Mouse (Mus musculus) heart, embryonic 13.5 days (tissue): Measurements from ENCODE around the gene Swap70. TPM values are rescaled to one million over a fixed set of nuclear protein-coding genes. Genes with fewer than 3 reads are reported as not detected.
A peak's percentile ranks its signal among the peaks of the same experiment; 100 is the strongest.

ENCODE experiments used
- ATAC-seq: fragments of 200-750 bp; cut with Nextera tagmentation; 2 replicates; pipeline ENCODE4 v1.8.0; 2017; ENCODE audit warnings: moderate TSS enrichment; ENCODE audit not compliant: insufficient number of reproducible peaks, low FRiP score, low TSS enrichment; ENCODE audit errors: extremely low read depth
- H3K27ac ChIP-seq: fragments of 300-500 bp; sonication (generic); replicated peaks from 2 replicates; pipeline ENCODE4 v1.5.1; 2015; ENCODE audit warnings: moderate library complexity, mild to moderate bottlenecking, inconsistent platforms
- H3K27me3 ChIP-seq: fragments of 300-500 bp; sonication (generic); replicated peaks from 2 replicates; pipeline ENCODE4 v1.6.1; 2015; ENCODE audit warnings: mild to moderate bottlenecking, inconsistent platforms
- H3K36me3 ChIP-seq: fragments of 300-500 bp; sonication (generic); 2 replicates; pipeline ENCODE4 v1.6.1; 2015; ENCODE audit warnings: mild to moderate bottlenecking, inconsistent platforms
- H3K4me1 ChIP-seq: fragments of 300-500 bp; sonication (generic); 2 replicates; pipeline ENCODE4 v1.6.1; 2015; ENCODE audit warnings: inconsistent platforms
- H3K4me2 ChIP-seq: fragments of 300-500 bp; sonication (generic); 2 replicates; pipeline ENCODE4 v1.6.1; 2015; ENCODE audit warnings: inconsistent platforms, mild to moderate bottlenecking, moderate library complexity
- H3K4me3 ChIP-seq: fragments of 300-500 bp; sonication (generic); 2 replicates; pipeline ENCODE4 v1.5.1; 2015; ENCODE audit warnings: moderate library complexity, mild to moderate bottlenecking, inconsistent platforms
- H3K9ac ChIP-seq: fragments of 300-500 bp; sonication (generic); 2 replicates; pipeline ENCODE4 v1.6.1; 2015; ENCODE audit warnings: inconsistent platforms, mild to moderate bottlenecking, moderate library complexity
- H3K9me3 ChIP-seq: fragments of 300-500 bp; sonication (generic); 2 replicates; pipeline ENCODE4 v1.6.1; 2016; ENCODE audit warnings: inconsistent platforms
- WGBS: fragments of 180-500 bp; shearing (Covaris S2); methylation state at CpG from one replicate; pipeline ENCODE4 v1.1.7; 2015; ENCODE audit warnings: mixed read lengths; 5-methylcytosine and 5-hydroxymethylcytosine counted together
- polyA plus RNA-seq: library from polyadenylated mRNA; unstranded; fragments of >200 nt; fragmentation: Nextera tagmentation; extraction: Ambion mirVana; gene quantifications from 2 replicates; pipeline ENCODE4 v1.2.1, GENCODE M21; 2015

The Swap70 gene
- polyA plus RNA-seq, 1 experiment from 2014 or later: 18.6 TPM

GRCm38 (mm10) chr7:110258196-110258950 lies 36.9 kb downstream of the Swap70 start:
- no peaks in the 10 kb centered on the region for H3K27me3 ChIP-seq
- H3K27ac ChIP-seq: peak overlapping the region; percentile 54
- H3K4me3 ChIP-seq: no peak overlapping the region
- peaks cover 75% of the 10 kb centered on the region for H3K4me1 ChIP-seq
- no peak overlapping the region for H3K4me2 ChIP-seq
- H3K9me3 ChIP-seq: no peaks in the 10 kb centered on the region
- peaks cover 14% of the 10 kb centered on the region; the same call in 1 of the 2 replicates for H3K36me3 ChIP-seq
- ATAC-seq: no peak
- peak overlapping the region; percentile 37 for H3K9ac ChIP-seq
- 67% methylated on average over 11 of the region's 11 CpGs for WGBS

- Histone ChIP-seq H3K36me3 (peaks cover 8% of the 10 kb centered on the region; the same call in 1 of the 2 replicates), H3K4me1 (peaks cover 64% of the 10 kb centered on the region), H3K9me3 (no peaks in the 10 kb centered on the region), H3K27me3 (no peaks in the 10 kb centered on the region), H3K4me2 (no peak overlapping the region), H3K27ac (peak overlapping the region; percentile 74), H3K9ac (no peak overlapping the region), H3K4me3 (no peak overlapping the region)
- no peak for ATAC-seq
- WGBS: 73% methylated on average over 4 of the region's 4 CpGs
These were observed 38.6 kb downstream of the Swap70 start for GRCm38 (mm10) chr7:110259966-110260711.

- H3K4me1 ChIP-seq: peaks cover 66% of the 10 kb centered on the region
- 63% methylated on average over 4 of the region's 4 CpGs for WGBS
- no peak overlapping the region for H3K4me3 ChIP-seq
- ATAC-seq: no peak
- 0 out of 2 replicates have a peak, but pooled peaks cover 2% of the 10 kb centered on the region for H3K36me3 ChIP-seq
- H3K9ac ChIP-seq: 0 out of 2 replicates have a peak overlapping the region, but pooled peaks have one; percentile 55
- no peak overlapping the region for H3K27ac ChIP-seq
- H3K27me3 ChIP-seq: no peaks in the 10 kb centered on the region
- H3K9me3 ChIP-seq: no peaks in the 10 kb centered on the region
- H3K4me2 ChIP-seq: no peak overlapping the region
These were observed 40.3 kb downstream of the Swap70 start for GRCm38 (mm10) chr7:110261807-110262206.

GRCm38 (mm10) chr7:110262661-110263060 lies 41.1 kb downstream of the Swap70 start:
- H3K4me2 ChIP-seq: no peak overlapping the region
- H3K4me3 ChIP-seq: no peak overlapping the region
- ATAC-seq: no peak
- no peaks in the 10 kb centered on the region for H3K9me3 ChIP-seq
- H3K9ac ChIP-seq: no peak overlapping the region
- no peaks in the 10 kb centered on the region for H3K27me3 ChIP-seq
- 60% methylated on average over 1 of the region's 1 CpGs for WGBS
- peaks cover 7% of the 10 kb centered on the region; the same call in 1 of the 2 replicates for H3K36me3 ChIP-seq
- no peak overlapping the region for H3K27ac ChIP-seq
- H3K4me1 ChIP-seq: peaks cover 58% of the 10 kb centered on the region

GRCm38 (mm10) chr7:110263474-110263873 lies 42.0 kb downstream of the Swap70 start:
- H3K4me3 ChIP-seq: no peak overlapping the region
- H3K27me3 ChIP-seq: no peaks in the 10 kb centered on the region
- no peak for ATAC-seq
- no peak overlapping the region for H3K4me2 ChIP-seq
- no peaks in the 10 kb centered on the region for H3K9me3 ChIP-seq
- H3K27ac ChIP-seq: no peak overlapping the region
- no peak overlapping the region for H3K9ac ChIP-seq
- 42% methylated on average over 1 of the region's 1 CpGs for WGBS
- peaks cover 50% of the 10 kb centered on the region for H3K4me1 ChIP-seq
- peaks cover 12% of the 10 kb centered on the region for H3K36me3 ChIP-seq

GRCm38 (mm10) chr7:110265796-110266195 lies 44.3 kb downstream of the Swap70 start:
- no peak overlapping the region for H3K4me3 ChIP-seq
- H3K4me1 ChIP-seq: peaks cover 33% of the 10 kb centered on the region
- H3K36me3 ChIP-seq: peaks cover 25% of the 10 kb centered on the region
- no peak overlapping the region for H3K4me2 ChIP-seq
- H3K9ac ChIP-seq: no peak overlapping the region
- H3K27ac ChIP-seq: no peak overlapping the region
- H3K9me3 ChIP-seq: no peaks in the 10 kb centered on the region
- no peaks in the 10 kb centered on the region for H3K27me3 ChIP-seq
- 20% methylated on average over 7 of the region's 7 CpGs for WGBS
- ATAC-seq: no peak

GRCm38 (mm10) chr7:110267014-110267413 lies 45.5 kb downstream of the Swap70 start:
- no peaks in the 10 kb centered on the region for H3K27me3 ChIP-seq
- H3K9ac ChIP-seq: no peak overlapping the region
- H3K4me2 ChIP-seq: no peak overlapping the region
- peaks cover 25% of the 10 kb centered on the region for H3K4me1 ChIP-seq
- peaks cover 34% of the 10 kb centered on the region for H3K36me3 ChIP-seq
- no peak for ATAC-seq
- no peak overlapping the region for H3K4me3 ChIP-seq
- H3K27ac ChIP-seq: no peak overlapping the region
- no peaks in the 10 kb centered on the region for H3K9me3 ChIP-seq

- Histone ChIP-seq H3K36me3 (peaks cover 38% of the 10 kb centered on the region), H3K9me3 (no peaks in the 10 kb centered on the region), H3K9ac (no peak overlapping the region), H3K4me3 (no peak overlapping the region), H3K27me3 (no peaks in the 10 kb centered on the region), H3K27ac (no peak overlapping the region), H3K4me1 (peaks cover 18% of the 10 kb centered on the region), H3K4me2 (no peak overlapping the region)
- ATAC-seq: no peak
- 89% methylated on average over 9 of the region's 9 CpGs for WGBS
These were observed 46.5 kb downstream of the Swap70 start for GRCm38 (mm10) chr7:110267994-110268393.

- no peak overlapping the region for H3K4me2 ChIP-seq
- ATAC-seq: no peak
- 77% methylated on average over 4 of the region's 4 CpGs for WGBS
- H3K27ac ChIP-seq: no peak overlapping the region
- no peaks in the 10 kb centered on the region for H3K9me3 ChIP-seq
- peaks cover 43% of the 10 kb centered on the region for H3K36me3 ChIP-seq
- H3K4me3 ChIP-seq: no peak overlapping the region
- H3K27me3 ChIP-seq: no peaks in the 10 kb centered on the region
- no peak overlapping the region for H3K9ac ChIP-seq
- peaks cover 13% of the 10 kb centered on the region for H3K4me1 ChIP-seq
These were observed 47.0 kb downstream of the Swap70 start for GRCm38 (mm10) chr7:110268511-110268910.

GRCm38 (mm10) chr7:110269777-110270176 lies 48.3 kb downstream of the Swap70 start:
- Histone ChIP-seq H3K4me1 (peaks cover 13% of the 10 kb centered on the region), H3K9me3 (no peaks in the 10 kb centered on the region), H3K4me3 (no peak overlapping the region), H3K4me2 (no peak overlapping the region), H3K27ac (peak overlapping the region; percentile 48), H3K27me3 (0 out of 2 replicates have a peak, but pooled peaks cover 2% of the 10 kb centered on the region), H3K9ac (0 out of 2 replicates have a peak overlapping the region, but pooled peaks have one; percentile 19), H3K36me3 (peaks cover 55% of the 10 kb centered on the region)
- ATAC-seq: no peak
- 83% methylated on average over 14 of the region's 14 CpGs for WGBS

- Histone ChIP-seq H3K9me3 (no peaks in the 10 kb centered on the region), H3K4me2 (no peak overlapping the region), H3K36me3 (peaks cover 61% of the 10 kb centered on the region), H3K27ac (no peak overlapping the region), H3K9ac (no peak overlapping the region), H3K27me3 (0 out of 2 replicates have a peak, but pooled peaks cover 2% of the 10 kb centered on the region), H3K4me3 (no peak overlapping the region), H3K4me1 (peaks cover 12% of the 10 kb centered on the region)
- ATAC-seq: no peak
- 84% methylated on average over 7 of the region's 7 CpGs for WGBS
These were observed 48.9 kb downstream of the Swap70 start for GRCm38 (mm10) chr7:110270455-110270854.
